Mouse (Mus musculus): ENCODE data around the gene Tmem50b.

Tmem50b gene

DNA sequence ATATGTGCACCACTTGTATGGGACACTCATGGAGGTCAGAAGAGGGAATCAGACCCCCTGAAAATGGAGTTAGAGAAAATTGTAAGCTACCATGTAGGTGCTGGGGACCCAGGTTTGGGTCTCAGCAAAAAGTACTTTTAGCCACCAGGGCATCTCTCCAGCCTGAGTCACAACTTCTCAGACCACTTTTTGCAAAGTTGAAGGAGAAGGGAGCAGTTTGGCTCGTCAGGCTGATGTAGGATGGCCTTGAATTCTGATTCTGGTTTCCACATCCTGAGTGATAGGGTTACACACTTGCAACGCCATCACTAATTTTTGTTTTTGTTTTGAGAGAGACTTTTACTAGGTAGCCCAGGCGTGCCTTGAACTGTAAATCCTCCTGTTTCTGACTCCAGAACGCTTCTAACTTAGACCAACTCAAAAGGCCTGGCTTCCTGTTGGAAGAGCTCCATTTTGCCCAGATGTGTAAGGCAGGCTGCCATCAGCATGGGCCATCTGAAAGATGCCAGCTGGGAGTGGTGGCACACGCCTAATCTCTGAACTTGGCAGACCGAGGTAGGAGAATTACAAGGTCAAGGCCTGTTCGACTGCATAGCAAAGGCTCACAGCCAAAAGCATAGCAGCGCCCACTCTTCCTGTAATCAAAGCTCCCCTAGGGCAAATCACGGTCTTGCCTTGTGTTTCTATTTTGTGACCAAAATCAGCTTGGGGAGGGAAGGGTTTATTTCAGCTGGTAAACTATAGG is 12.1 kb upstream of the Tmem50b start:
- no peak for DNase-seq (ENCODE audit: extremely low read depth, low read depth)

DNA sequence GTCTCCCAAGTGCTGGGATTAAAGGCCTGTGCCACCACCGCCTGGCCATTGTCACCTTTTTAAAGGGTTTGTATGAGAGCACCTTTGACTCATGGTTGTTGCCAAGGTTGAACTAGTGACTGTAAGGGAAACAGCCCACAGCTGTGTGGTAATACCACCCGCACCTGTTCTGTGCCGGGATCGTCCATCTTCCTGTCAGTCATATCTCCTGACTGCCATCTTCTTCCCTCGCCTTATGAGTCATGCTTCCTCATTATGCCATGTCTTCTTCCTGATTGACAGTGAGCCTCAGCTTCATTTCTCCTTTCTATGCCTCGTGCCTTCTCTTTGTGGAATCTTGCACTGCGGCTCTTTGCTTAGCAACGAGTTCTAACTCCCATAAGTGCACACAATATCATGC is 9.4 kb upstream of the Tmem50b start:
- peak; percentile 41 for DNase-seq (ENCODE audit: extremely low read depth, low read depth)

- no peak for DNase-seq (ENCODE audit: extremely low read depth, low read depth)
Observed at GRCm38 (mm10) chr16:91605156-91605555, 7.6 kb upstream of the Tmem50b start.

GRCm38 (mm10) chr16:91601693-91602092 is 4.1 kb upstream of the Tmem50b start:
- no peak for DNase-seq (ENCODE audit: extremely low read depth, low read depth)

- no peak for DNase-seq (ENCODE audit: extremely low read depth, low read depth)
Observed at GRCm38 (mm10) chr16:91601081-91601480, 3.5 kb upstream of the Tmem50b start.

- DNase-seq (ENCODE audit: extremely low read depth, low read depth) = no peak
Observed at GRCm38 (mm10) chr16:91599242-91599641, 1.6 kb upstream of the Tmem50b start.

DNA sequence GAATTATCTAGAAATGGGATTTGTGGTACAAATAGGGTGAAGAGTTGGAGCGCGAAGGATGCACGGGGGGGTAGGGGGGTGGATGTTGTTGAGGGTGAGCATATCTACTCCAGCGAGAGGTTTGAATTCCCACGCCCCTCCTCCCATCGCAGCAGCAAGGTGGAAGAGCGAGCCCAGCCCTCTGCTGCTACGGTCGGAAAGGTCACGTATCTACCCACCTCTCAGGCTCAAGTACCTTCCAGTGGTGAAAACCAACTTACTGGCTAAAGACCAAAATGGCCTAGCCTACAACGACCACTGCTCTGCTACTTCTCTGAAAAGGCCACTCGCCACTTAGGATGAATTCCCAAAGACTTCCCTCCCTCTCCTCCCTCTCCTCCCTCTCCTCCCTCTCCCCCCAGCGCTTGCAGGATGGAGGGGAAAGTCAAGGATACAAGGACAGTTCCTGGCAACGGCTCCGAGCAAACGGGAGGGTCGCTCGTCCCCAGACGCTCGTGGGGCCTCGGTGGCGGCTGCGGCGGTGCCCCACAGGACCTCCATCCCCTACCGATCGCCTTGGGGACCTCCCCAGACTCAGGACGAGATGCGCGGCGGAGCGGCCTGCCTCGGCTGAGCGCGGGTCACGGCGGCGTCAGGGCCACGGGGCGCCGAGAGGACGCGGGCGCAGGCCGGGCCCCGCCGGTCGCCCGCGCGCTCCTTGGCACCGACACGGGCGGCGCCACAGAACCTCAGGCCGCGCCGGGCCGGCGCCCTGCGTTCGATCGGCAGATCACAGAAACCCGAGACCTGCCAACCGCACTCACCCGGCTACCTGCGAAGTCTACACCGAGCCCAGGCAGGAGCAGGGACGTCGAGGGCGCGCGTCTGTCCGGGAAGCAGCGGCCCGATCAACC is 575 bp downstream of the Tmem50b start:
- no peak for DNase-seq (ENCODE audit: extremely low read depth, low read depth)

GRCm38 (mm10) chr16:91596397-91596778 is 1.2 kb downstream of the Tmem50b start:
- peak; percentile 58 for DNase-seq (ENCODE audit: extremely low read depth, low read depth)

DNA sequence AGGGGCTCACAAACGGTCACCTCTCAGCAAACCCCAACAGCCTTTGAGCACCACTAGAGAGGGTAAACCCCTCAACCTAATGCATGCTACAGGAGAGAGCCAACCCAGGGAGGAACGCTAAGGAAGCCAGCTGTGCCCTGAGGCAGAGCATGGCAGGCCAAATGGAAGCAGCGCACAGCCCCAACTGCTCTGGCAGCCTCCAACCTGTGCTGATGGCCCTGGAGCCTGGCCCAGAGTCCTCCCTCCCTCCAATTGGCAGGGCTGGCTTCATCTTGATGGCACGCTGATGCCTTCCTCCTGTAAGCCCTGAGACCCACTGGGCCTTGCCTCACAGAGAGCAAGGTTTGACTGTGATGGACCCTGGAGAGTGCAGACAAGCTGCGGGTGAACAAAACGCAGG is 2.5 kb downstream of the Tmem50b start:
- no peak for DNase-seq (ENCODE audit: extremely low read depth, low read depth)

GRCm38 (mm10) chr16:91593262-91593661 is 4.3 kb downstream of the Tmem50b start:
- DNase-seq (ENCODE audit: extremely low read depth, low read depth) = no peak

- DNase-seq (ENCODE audit: extremely low read depth, low read depth) = no peak
Observed at GRCm38 (mm10) chr16:91592162-91592561, 5.4 kb downstream of the Tmem50b start.

GRCm38 (mm10) chr16:91588703-91589102 is 8.9 kb downstream of the Tmem50b start:
- no peak for DNase-seq (ENCODE audit: extremely low read depth, low read depth)

- no peak for DNase-seq (ENCODE audit: extremely low read depth, low read depth)
Observed at GRCm38 (mm10) chr16:91587730-91588453, 9.7 kb downstream of the Tmem50b start.

GRCm38 (mm10) chr16:91586244-91586643 is 11.4 kb downstream of the Tmem50b start:
- DNase-seq (ENCODE audit: extremely low read depth, low read depth) = no peak

DNA sequence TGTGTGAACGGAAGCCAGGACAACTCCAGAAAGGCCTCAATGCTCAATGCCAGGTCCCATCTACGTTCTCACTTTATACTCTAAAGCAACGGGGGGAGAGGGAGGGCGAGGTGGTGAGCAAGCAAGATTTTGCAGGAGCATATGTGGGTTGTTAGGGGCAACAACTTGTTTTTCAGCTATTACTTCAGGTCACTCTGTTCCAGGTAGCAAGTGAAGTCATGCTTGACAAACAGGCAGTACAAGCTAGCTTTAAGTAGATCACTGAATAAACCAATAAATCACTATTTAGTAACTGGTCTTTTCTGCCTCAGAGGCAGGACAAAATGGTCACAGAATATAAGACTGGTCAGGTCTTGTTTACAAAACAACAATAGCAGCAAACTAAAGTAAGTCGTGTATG is 12.0 kb downstream of the Tmem50b start:
- no peak for DNase-seq (ENCODE audit: extremely low read depth, low read depth)

DNA sequence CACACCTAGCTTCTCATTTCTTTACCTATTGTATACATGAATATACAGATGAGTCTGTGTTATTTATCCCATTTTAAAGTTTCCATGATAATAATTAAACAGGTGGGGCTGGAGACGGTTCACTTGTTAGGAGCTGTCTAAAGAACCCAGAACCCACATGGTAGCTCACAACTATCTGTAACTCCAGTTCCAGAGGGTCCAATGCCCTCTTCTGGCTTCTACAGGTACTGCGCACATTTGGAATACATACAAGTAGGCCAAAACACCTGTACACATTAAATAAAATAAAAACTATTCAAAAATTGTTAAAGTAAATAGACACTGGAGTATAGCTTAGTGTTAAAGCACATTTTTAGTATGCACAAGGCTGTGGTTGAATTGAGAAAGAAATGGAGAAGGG is 15.3 kb downstream of the Tmem50b start:
- no peak for DNase-seq (ENCODE audit: extremely low read depth, low read depth)

DNA sequence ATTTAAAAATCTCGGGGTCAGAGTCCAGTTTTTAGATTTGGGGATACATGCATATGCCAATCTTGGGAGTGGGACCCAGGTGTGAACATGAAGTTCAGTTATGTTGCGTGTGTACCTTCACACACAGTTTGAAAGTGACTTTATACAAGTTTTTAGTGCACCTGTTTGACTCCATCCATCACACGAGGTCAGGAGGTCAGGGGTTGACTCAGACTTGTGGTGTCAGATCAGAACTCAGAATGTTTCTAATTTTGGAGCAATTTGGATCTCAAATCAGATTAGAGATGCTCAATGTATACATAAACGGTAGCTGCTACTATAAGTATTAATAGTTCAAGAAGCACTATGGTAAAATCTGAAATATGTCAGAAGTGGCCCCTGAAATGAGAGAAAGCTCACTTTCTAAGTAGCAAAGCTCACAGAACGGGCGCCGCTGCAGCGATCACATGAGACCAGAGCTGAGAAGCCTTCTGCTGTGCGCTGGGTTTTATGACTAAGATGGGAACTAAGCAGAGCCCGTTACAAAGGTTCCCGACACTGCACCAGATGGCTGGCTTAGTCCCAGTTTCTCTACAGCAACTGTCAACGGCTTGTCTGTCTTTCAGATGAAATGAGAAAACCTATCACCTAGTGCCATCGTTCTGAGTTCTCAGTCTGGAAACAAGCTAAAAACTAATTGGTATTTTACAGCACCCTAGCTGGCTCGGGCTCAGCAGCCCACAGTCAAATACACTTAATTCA is 18.4 kb downstream of the Tmem50b start:
- no peak for DNase-seq (ENCODE audit: extremely low read depth, low read depth)

- DNase-seq (ENCODE audit: extremely low read depth, low read depth) = no peak
Observed at GRCm38 (mm10) chr16:91575151-91575550, 22.4 kb downstream of the Tmem50b start.

DNA sequence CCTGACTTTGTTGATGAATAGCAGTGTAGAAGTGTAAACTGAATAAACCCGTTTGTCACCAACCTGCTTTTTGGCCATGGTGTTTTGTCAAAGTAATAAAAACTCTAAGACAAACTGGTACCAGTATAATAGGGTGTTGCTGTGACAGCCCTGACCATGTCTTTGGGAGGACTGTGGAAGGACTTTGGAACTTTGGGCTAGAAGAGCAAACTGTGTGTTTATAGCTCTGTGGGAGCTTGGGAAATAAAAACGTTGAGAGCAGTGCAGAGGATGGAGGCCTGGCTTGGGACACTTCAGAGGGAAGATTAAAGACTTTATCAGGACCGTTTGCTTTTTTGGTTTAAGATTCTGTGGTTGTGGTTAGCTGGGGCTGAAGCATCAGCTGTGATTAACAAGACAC is 26.5 kb downstream of the Tmem50b start:
- no peak for DNase-seq (ENCODE audit: extremely low read depth, low read depth)

GRCm38 (mm10) chr16:91568960-91569359 is 28.6 kb downstream of the Tmem50b start:
- DNase-seq (ENCODE audit: extremely low read depth, low read depth) = no peak

DNA sequence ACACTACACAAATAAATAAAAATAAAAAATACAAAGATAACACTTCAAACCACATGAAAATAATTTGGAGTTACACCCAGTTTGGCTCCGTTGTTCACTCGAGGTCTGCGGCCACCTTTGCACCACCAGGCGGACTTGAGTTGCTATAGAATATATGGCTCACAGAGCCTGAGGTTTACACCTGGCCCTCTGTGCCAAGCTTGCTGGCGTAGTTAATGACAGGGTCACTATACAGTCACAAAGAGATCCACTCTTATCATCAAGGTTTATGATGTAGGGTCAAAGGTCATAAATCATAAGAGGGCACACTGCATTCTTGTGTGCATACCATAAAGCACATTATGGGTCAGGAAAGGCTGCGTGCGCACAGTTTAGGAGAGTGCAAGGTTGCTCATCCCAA is 31.6 kb downstream of the Tmem50b start:
- DNase-seq (ENCODE audit: extremely low read depth, low read depth) = no peak
